Mouse (Mus musculus) MEL (cell line): Measurements from ENCODE around the gene Inpp5a. TPM values are rescaled to one million over a fixed set of nuclear protein-coding genes. Genes with fewer than 3 reads are reported as not detected.

Experiments used
- DNase-seq: peaks from one replicate; pipeline ENCODE4 v3.0.0; 2011; ENCODE audit warnings: low read depth, low spot score
- H3K27ac ChIP-seq: 2 replicates; pipeline ENCODE4 v1.5.1; 2012; ENCODE audit warnings: low read depth, mild to moderate bottlenecking, control low read depth, low read length, moderate library complexity; ENCODE audit not compliant: control insufficient read depth
- H3K27me3 ChIP-seq, 2 experiments: fragments of 150-350 bp in 1 of 2; sonication (generic) in 1 of 2; 2 replicates each; pipeline ENCODE4 v1.6.1; 2012; ENCODE audit warnings: low read length in 2 of 2, mild to moderate bottlenecking in 2 of 2, improper control_type of control experiment in 1 of 2, moderate library complexity in 1 of 2; ENCODE audit not compliant: insufficient read depth in 2 of 2, control insufficient read depth in 1 of 2
- H3K36me3 ChIP-seq, 2 experiments: 2 replicates each; pipeline ENCODE4 v1.6.1; 2012 to 2014; ENCODE audit warnings: low read length in 2 of 2, improper control_type of control experiment in 1 of 2, inconsistent platforms in 1 of 2, mild to moderate bottlenecking in 1 of 2; ENCODE audit not compliant: insufficient read depth in 2 of 2, control insufficient read depth in 1 of 2
- H3K4me1 ChIP-seq, 2 experiments: fragments of 150-350 bp in 1 of 2; sonication (generic) in 1 of 2; 2 replicates each; pipeline ENCODE4 v1.6.1; 2012; ENCODE audit warnings: low read length in 2 of 2, improper control_type of control experiment in 1 of 2, mild to moderate bottlenecking in 1 of 2; ENCODE audit not compliant: insufficient read depth in 2 of 2, control insufficient read depth in 1 of 2
- H3K4me3 ChIP-seq, 2 experiments: fragments of 150-350 bp in 1 of 2; sonication (generic) in 1 of 2; 2 replicates each; pipeline ENCODE4 v1.5.1; 2012; ENCODE audit warnings: low read depth in 2 of 2, low read length in 2 of 2, mild to moderate bottlenecking in 2 of 2, moderate library complexity in 2 of 2, control low read depth in 1 of 2, improper control_type of control experiment in 1 of 2; ENCODE audit not compliant: control insufficient read depth in 1 of 2, insufficient read depth in 1 of 2
- H3K79me2 ChIP-seq: 2 replicates; pipeline ENCODE4 v1.6.1; 2012; ENCODE audit warnings: mild to moderate bottlenecking, low read length, moderate library complexity; ENCODE audit not compliant: control insufficient read depth, poor library complexity, insufficient read depth
- H3K9ac ChIP-seq: 2 replicates; pipeline ENCODE4 v1.6.1; 2012; ENCODE audit warnings: low read depth, mild to moderate bottlenecking, control low read depth, low read length, moderate library complexity; ENCODE audit not compliant: control insufficient read depth, poor library complexity, severe bottlenecking
- H3K9me3 ChIP-seq: fragments of 150-350 bp; sonication (generic); replicated peaks from 2 replicates; pipeline ENCODE4 v1.6.1; 2012; ENCODE audit warnings: mild to moderate bottlenecking, low read length, improper control_type of control experiment, moderate library complexity; ENCODE audit not compliant: insufficient read depth
- CHD2 ChIP-seq: IDR thresholded peaks from 2 replicates; pipeline ENCODE4 v1.6.1; 2011; ENCODE audit warnings: low read length, improper control_type of control experiment
- CTCF ChIP-seq, 3 experiments: IDR thresholded peaks in 2 of 3; conservative IDR thresholded peaks in 1 of 3; 2 replicates each; pipeline ENCODE4 v1.5.1; 2011 to 2012; ENCODE audit warnings: low read length in 3 of 3, low read depth in 2 of 3, mild to moderate bottlenecking in 2 of 3, improper control_type of control experiment in 1 of 3, inconsistent platforms in 1 of 3, mixed read lengths in 1 of 3, moderate library complexity in 1 of 3; ENCODE audit not compliant: control insufficient read depth in 1 of 3, insufficient read depth in 1 of 3, poor library complexity in 1 of 3, severe bottlenecking in 1 of 3
- E2F4 ChIP-seq: IDR thresholded peaks from 2 replicates; pipeline ENCODE4 v1.6.1; 2011; ENCODE audit warnings: low read depth, low read length, improper control_type of control experiment, borderline replicate concordance
- ELF1 ChIP-seq: IDR thresholded peaks from 2 replicates; pipeline ENCODE4 v1.6.1; 2014; ENCODE audit warnings: low read depth, mild to moderate bottlenecking, inconsistent platforms, low read length, improper control_type of control experiment, moderate library complexity
- ETS1 ChIP-seq: IDR thresholded peaks from 2 replicates; pipeline ENCODE4 v1.6.1; 2012; ENCODE audit warnings: low read depth, mild to moderate bottlenecking, inconsistent platforms, low read length, improper control_type of control experiment, moderate library complexity
- MYB ChIP-seq: IDR thresholded peaks from 2 replicates; pipeline ENCODE4 v1.6.1; 2011; ENCODE audit warnings: mild to moderate bottlenecking, low read depth, low read length, improper control_type of control experiment
- MYC ChIP-seq: IDR thresholded peaks from 2 replicates; pipeline ENCODE4 v1.6.1; 2011; ENCODE audit warnings: low read depth, mild to moderate bottlenecking, low read length, improper control_type of control experiment, moderate library complexity
- NELFE ChIP-seq: IDR thresholded peaks from 2 replicates; pipeline ENCODE4 v1.6.1; 2011; ENCODE audit warnings: low read depth, low read length, improper control_type of control experiment
- POLR2AphosphoS2 ChIP-seq: IDR thresholded peaks from 2 replicates; pipeline ENCODE4 v1.6.1; 2011; ENCODE audit warnings: low read length, improper control_type of control experiment
- POLR2AphosphoS5 ChIP-seq: IDR thresholded peaks from 2 replicates; pipeline ENCODE4 v1.6.1; 2012; ENCODE audit warnings: low read depth, borderline replicate concordance, mild to moderate bottlenecking, inconsistent platforms, low read length, moderate library complexity, mixed read lengths
- RAD21 ChIP-seq: IDR thresholded peaks from 2 replicates; pipeline ENCODE4 v1.6.1; 2011; ENCODE audit warnings: mild to moderate bottlenecking, low read depth, low read length, improper control_type of control experiment
- RCOR1 ChIP-seq: IDR thresholded peaks from 2 replicates; pipeline ENCODE4 v1.6.1; 2012; ENCODE audit warnings: low read depth, mild to moderate bottlenecking, inconsistent platforms, low read length, improper control_type of control experiment
- SIN3A ChIP-seq: IDR thresholded peaks from 2 replicates; pipeline ENCODE4 v1.6.1; 2012; ENCODE audit warnings: low read length, improper control_type of control experiment, inconsistent platforms
- SMC3 ChIP-seq: IDR thresholded peaks from 2 replicates; pipeline ENCODE4 v1.6.1; 2011; ENCODE audit warnings: low read depth, low read length, improper control_type of control experiment
- TAL1 ChIP-seq: IDR thresholded peaks from 2 replicates; pipeline ENCODE4 v1.6.1; 2012; ENCODE audit warnings: mild to moderate bottlenecking, inconsistent platforms, low read length, moderate library complexity, mixed read lengths
- TBP ChIP-seq: IDR thresholded peaks from 2 replicates; pipeline ENCODE4 v1.8.0; 2011; ENCODE audit warnings: low read depth, low read length, improper control_type of control experiment
- TCF12 ChIP-seq: IDR thresholded peaks from 2 replicates; pipeline ENCODE4 v1.6.1; 2014; ENCODE audit warnings: low read depth, mild to moderate bottlenecking, inconsistent platforms, low read length, improper control_type of control experiment, moderate library complexity
- USF2 ChIP-seq, 2 experiments: IDR thresholded peaks; 2 replicates each; pipeline ENCODE4 v1.6.1; 2011 to 2012; ENCODE audit warnings: improper control_type of control experiment in 2 of 2, low read length in 2 of 2, borderline replicate concordance in 1 of 2, inconsistent platforms in 1 of 2, low read depth in 1 of 2, mild to moderate bottlenecking in 1 of 2; ENCODE audit not compliant: insufficient read depth in 1 of 2
- ZKSCAN1 ChIP-seq: IDR thresholded peaks from 2 replicates; pipeline ENCODE4 v1.6.1; 2012; ENCODE audit warnings: low read depth, mild to moderate bottlenecking, inconsistent platforms, low read length, improper control_type of control experiment, moderate library complexity
- ZMIZ1 ChIP-seq: IDR thresholded peaks from 2 replicates; pipeline ENCODE4 v1.6.1; 2012; ENCODE audit warnings: low read depth, mild to moderate bottlenecking, inconsistent platforms, low read length, improper control_type of control experiment, moderate library complexity
- polyA plus RNA-seq, 2 experiments: library from polyadenylated mRNA; stranded (reverse) in 1 of 2; unstranded in 1 of 2; fragments of >175 nt in 1 of 2; fragments of >200 nt in 1 of 2; gene quantifications; 2 replicates each; pipeline versions ENCODE4 v1.2.1 to v1.2.4; 2012; ENCODE audit warnings: low replicate concordance in 2 of 2, low read depth in 1 of 2; ENCODE audit not compliant: insufficient read length in 2 of 2, insufficient read depth in 1 of 2, missing spikeins in 1 of 2
- total RNA-seq: library from RNA; depleted of rRNA; stranded (reverse); fragments of 300-350 nt; gene quantifications from 2 replicates; pipeline ENCODE4 v1.2.3, GENCODE M21; 2012

Inpp5a gene
- total and polyA plus RNA-seq, 3 experiments, result 5.7 to 14.4 TPM; not detected in 1

DNA sequence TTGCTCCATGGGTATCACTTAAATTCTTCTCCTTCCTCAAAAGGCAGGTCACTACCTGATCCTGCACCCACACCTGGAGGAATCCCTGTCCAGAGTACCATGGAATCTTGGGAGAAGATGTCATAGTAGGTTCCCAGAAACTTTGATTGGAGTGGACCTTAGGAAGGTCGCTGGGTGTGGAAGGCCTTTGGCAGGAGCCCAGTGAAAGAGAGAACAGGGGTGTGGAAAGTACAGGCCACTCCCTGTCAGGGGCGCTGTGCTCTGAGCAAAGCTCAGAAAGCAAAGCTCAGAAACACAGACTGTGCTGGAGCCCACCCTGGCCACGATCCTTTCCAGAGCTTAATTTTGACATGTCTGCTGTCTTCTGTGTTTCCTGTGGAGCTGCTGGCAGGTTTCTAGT lies 24.5 kb downstream of the Inpp5a start:
- Histone ChIP-seq H3K79me2 (no peaks in the 10 kb centered on the region), H3K36me3 (no peaks in the 10 kb centered on the region), H3K9me3 (no peaks in the 10 kb centered on the region), H3K9ac (no peak overlapping the region), H3K4me3 (no peak overlapping the region), H3K27ac (no peak overlapping the region), H3K27me3 (no peaks in the 10 kb centered on the region), H3K4me1 (peaks cover 0 to 4% of the 10 kb centered on the region in 2 experiments; a peak in 3 of 4 replicates)
- TF ChIP-seq POLR2AphosphoS2 (no peak), CTCF (IDR thresholded peaks at IDR 0.05 in 2 of 3, conservative IDR thresholded peaks at IDR 0.05 in 1 of 3; ENCODE audit: control insufficient read depth in 1 of 3, insufficient read depth in 1 of 3, low read depth in 2 of 3, low read length in 3 of 3, poor library complexity in 1 of 3, severe bottlenecking in 1 of 3) (no peak), MYB (no peak), USF2 (IDR thresholded peaks at IDR 0.05; ENCODE audit: borderline replicate concordance in 1 of 2, insufficient read depth in 1 of 2, low read depth in 1 of 2, low read length in 2 of 2) (no peak)
- no peak for DNase-seq

DNA sequence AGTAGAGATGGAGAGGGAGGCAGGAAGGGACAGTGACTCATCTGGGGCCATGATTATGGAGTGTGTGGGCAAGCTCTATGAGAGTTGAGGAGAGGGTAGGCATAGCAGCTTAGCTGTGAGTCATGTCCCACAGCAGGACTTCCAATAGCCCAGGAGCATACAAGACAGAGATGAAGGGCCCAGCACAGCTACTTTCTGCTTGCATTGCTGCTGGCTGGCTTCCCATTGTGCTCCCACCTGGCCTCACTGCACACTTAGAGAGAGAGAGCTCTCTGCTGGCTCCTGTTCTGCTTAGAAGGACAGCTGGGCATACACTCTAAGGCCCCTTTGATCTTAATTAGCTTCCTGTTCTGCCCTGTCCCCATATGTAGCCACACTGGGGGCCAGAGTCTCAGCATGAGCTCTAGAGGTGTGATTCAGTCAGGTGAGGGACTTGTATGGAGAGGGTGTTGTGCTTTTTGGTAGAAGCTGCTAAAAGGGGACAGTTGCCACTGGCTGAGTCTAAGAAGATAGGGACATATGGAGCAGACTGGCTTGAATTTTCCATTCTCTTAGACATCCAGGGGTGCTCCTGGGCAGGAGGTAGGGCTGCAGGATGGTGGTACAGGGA lies 26.8 kb downstream of the Inpp5a start:
- TF ChIP-seq MYC (no peak), SIN3A (no peak), CTCF (IDR thresholded peaks at IDR 0.05 in 2 of 3, conservative IDR thresholded peaks at IDR 0.05 in 1 of 3; ENCODE audit: control insufficient read depth in 1 of 3, insufficient read depth in 1 of 3, low read depth in 2 of 3, low read length in 3 of 3, poor library complexity in 1 of 3, severe bottlenecking in 1 of 3) (no peak), ELF1 (no peak), SMC3 (no peak), TAL1 (no peak), ZKSCAN1 (no peak), E2F4 (no peak), TCF12 (no peak), CHD2 (no peak), POLR2AphosphoS2 (no peak), RAD21 (no peak), RCOR1 (no peak), POLR2AphosphoS5 (no peak), ZMIZ1 (no peak), TBP (no peak), ETS1 (no peak), NELFE (no peak)
- no peaks in the 10 kb centered on the region for H3K27me3 ChIP-seq
- H3K4me3 ChIP-seq, result no peak overlapping the region
- no peaks in the 10 kb centered on the region for H3K9me3 ChIP-seq
- no peak overlapping the region for H3K27ac ChIP-seq
- H3K36me3 ChIP-seq, result no peaks in the 10 kb centered on the region
- H3K9ac ChIP-seq, result no peak overlapping the region
- no peak for DNase-seq
- no peaks in the 10 kb centered on the region for H3K79me2 ChIP-seq
- peaks cover 0 to 4% of the 10 kb centered on the region in 2 experiments; a peak in 3 of 4 replicates for H3K4me1 ChIP-seq
